Mouse (Mus musculus): Measurements from ENCODE around the gene Rala. TPM values are rescaled to one million over a fixed set of nuclear protein-coding genes. Genes with fewer than 3 reads are reported as not detected.
A peak's percentile ranks its signal among the peaks of the same experiment; 100 is the strongest.

Gene Rala
- polyA plus RNA-seq (2015; fragmentation: Nextera tagmentation; extraction: Ambion mirVana), result 214 and 239 TPM in 2 replicates

GRCm38 (mm10) chr13:17944078-17944917 is at the start of gene Rala:
Gene Rala, minus strand, starts transcription at chr13:17944239.
- ATAC-seq (ENCODE audit: low FRiP score), result peak; percentile 100
- H3K4me1 ChIP-seq, result peaks cover 28% of the 10 kb centered on the region
- H3K36me3 ChIP-seq, result no peaks in the 10 kb centered on the region
- H3K4me3 ChIP-seq (replicated peaks), result peak within 1 kb of the TSS; percentile 89
- no peaks in the 10 kb centered on the region for H3K9me3 ChIP-seq (replicated peaks)
- no peaks in the 10 kb centered on the region for H3K27me3 ChIP-seq (replicated peaks)
- peak within 1 kb of the TSS; percentile 93 for H3K9ac ChIP-seq (replicated peaks)
- peak within 1 kb of the TSS; percentile 67 for H3K4me2 ChIP-seq
- 9% methylated on average over 52 of the region's 69 CpGs for WGBS
- peak within 1 kb of the TSS; percentile 95 for H3K27ac ChIP-seq (replicated peaks)

DNA sequence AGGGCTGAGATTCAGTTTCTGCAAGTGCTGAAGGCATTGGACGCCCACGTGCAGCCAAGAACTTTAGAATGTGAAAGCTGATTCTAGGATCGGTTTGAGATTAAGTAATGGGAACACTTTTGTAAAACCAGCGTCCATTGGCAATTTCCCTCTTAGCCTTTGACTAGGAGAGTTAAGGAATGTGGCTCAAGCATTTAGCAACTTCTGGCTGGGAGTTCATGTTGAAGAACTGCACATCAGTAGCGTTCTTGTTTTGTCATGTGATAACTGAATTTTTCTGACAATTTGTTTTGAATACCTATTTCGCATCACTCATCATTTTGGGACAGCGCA is 49.4 kb upstream of the Rala start:
- H3K4me3 ChIP-seq (replicated peaks), result peak overlapping the region; percentile 70
- peak overlapping the region; percentile 74 for H3K9ac ChIP-seq (replicated peaks)
- H3K9me3 ChIP-seq (replicated peaks), result no peaks in the 10 kb centered on the region
- WGBS, result 37% methylated on average over 7 of the region's 7 CpGs
- ATAC-seq (ENCODE audit: low FRiP score), result no peak
- peaks cover 11% of the 10 kb centered on the region for H3K4me1 ChIP-seq
- peak overlapping the region; percentile 83 for H3K4me2 ChIP-seq
- H3K27me3 ChIP-seq (replicated peaks), result no peaks in the 10 kb centered on the region
- peak overlapping the region; percentile 84 for H3K27ac ChIP-seq (replicated peaks)
- 0 out of 2 replicates have a peak, but pooled peaks cover 2% of the 10 kb centered on the region for H3K36me3 ChIP-seq

GRCm38 (mm10) chr13:17992697-17993514 is 48.9 kb upstream of the Rala start, which contains the start of gene Yae1d1:
Gene Yae1d1, minus strand, starts transcription at chr13:17993349.
- WGBS, result under 1% methylated on average over 54 of the region's 54 CpGs

GRCm38 (mm10) chr13:17992009-17992408 is 48.0 kb upstream of the Rala start:
- Histone ChIP-seq H3K36me3 (peaks cover 10% of the 10 kb centered on the region), H3K27me3 (replicated peaks) (no peaks in the 10 kb centered on the region), H3K27ac (replicated peaks) (no peak overlapping the region), H3K4me1 (peaks cover 11% of the 10 kb centered on the region), H3K4me3 (replicated peaks) (no peak overlapping the region), H3K9me3 (replicated peaks) (no peaks in the 10 kb centered on the region), H3K4me2 (peak overlapping the region; percentile 83), H3K9ac (replicated peaks) (no peak overlapping the region; the same call in 1 of the 2 replicates)
- WGBS, result 90% methylated on average over 4 of the region's 4 CpGs
- ATAC-seq (ENCODE audit: low FRiP score), result no peak

More at GRCm38 (mm10) chr13:17992697-17993514, 48.9 kb upstream of the Rala start, which contains the start of gene Yae1d1:
- peaks cover 11% of the 10 kb centered on the region for H3K4me1 ChIP-seq
- H3K36me3 ChIP-seq, result peaks cover 2% of the 10 kb centered on the region; the same call in 1 of the 2 replicates
- peak; percentile 99 for ATAC-seq (ENCODE audit: low FRiP score)
- peak within 1 kb of the TSS; percentile 74 for H3K9ac ChIP-seq (replicated peaks)
- peak within 1 kb of the TSS; percentile 84 for H3K27ac ChIP-seq (replicated peaks)
- H3K27me3 ChIP-seq (replicated peaks), result no peaks in the 10 kb centered on the region
- H3K4me2 ChIP-seq, result peak within 1 kb of the TSS; percentile 83
- H3K9me3 ChIP-seq (replicated peaks), result no peaks in the 10 kb centered on the region
- peak within 1 kb of the TSS; percentile 70 for H3K4me3 ChIP-seq (replicated peaks)

GRCm38 (mm10) chr13:17983194-17983593 is 39.2 kb upstream of the Rala start:
- Histone ChIP-seq H3K27me3 (replicated peaks) (no peaks in the 10 kb centered on the region), H3K4me3 (replicated peaks) (no peak overlapping the region), H3K9ac (replicated peaks) (no peak overlapping the region), H3K27ac (replicated peaks) (no peak overlapping the region), H3K4me1 (no peaks in the 10 kb centered on the region), H3K9me3 (replicated peaks) (no peaks in the 10 kb centered on the region), H3K36me3 (peaks cover 34% of the 10 kb centered on the region), H3K4me2 (no peak overlapping the region)
- no peak for ATAC-seq (ENCODE audit: low FRiP score)
- WGBS, result 57% methylated on average over 4 of the region's 4 CpGs

DNA sequence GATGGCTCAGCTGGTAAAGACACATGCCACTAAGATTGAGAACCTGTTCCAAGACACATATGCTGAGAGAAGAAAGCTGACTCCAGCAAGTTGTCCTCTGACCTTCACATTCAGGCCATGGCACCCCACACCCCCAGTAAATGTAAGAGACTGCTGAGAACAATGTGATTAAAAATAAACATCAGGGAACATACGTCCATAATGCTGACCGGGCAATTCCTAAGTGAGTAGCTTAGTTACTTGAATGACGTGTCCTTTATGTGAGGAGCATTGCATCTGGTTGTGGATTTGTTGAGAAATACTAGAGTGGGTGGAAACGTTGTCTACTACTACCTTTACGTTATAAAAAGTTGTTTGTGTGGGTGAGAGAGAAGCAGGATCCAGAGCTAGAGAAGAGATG is 38.6 kb upstream of the Rala start:
- H3K36me3 ChIP-seq, result peaks cover 32% of the 10 kb centered on the region
- no peaks in the 10 kb centered on the region for H3K27me3 ChIP-seq (replicated peaks)
- H3K9me3 ChIP-seq (replicated peaks), result no peaks in the 10 kb centered on the region
- no peak overlapping the region for H3K4me3 ChIP-seq (replicated peaks)
- H3K27ac ChIP-seq (replicated peaks), result no peak overlapping the region
- WGBS, result 91% methylated on average over 5 of the region's 5 CpGs
- H3K4me1 ChIP-seq, result no peaks in the 10 kb centered on the region
- no peak for ATAC-seq (ENCODE audit: low FRiP score)
- no peak overlapping the region for H3K9ac ChIP-seq (replicated peaks)
- H3K4me2 ChIP-seq, result no peak overlapping the region

DNA sequence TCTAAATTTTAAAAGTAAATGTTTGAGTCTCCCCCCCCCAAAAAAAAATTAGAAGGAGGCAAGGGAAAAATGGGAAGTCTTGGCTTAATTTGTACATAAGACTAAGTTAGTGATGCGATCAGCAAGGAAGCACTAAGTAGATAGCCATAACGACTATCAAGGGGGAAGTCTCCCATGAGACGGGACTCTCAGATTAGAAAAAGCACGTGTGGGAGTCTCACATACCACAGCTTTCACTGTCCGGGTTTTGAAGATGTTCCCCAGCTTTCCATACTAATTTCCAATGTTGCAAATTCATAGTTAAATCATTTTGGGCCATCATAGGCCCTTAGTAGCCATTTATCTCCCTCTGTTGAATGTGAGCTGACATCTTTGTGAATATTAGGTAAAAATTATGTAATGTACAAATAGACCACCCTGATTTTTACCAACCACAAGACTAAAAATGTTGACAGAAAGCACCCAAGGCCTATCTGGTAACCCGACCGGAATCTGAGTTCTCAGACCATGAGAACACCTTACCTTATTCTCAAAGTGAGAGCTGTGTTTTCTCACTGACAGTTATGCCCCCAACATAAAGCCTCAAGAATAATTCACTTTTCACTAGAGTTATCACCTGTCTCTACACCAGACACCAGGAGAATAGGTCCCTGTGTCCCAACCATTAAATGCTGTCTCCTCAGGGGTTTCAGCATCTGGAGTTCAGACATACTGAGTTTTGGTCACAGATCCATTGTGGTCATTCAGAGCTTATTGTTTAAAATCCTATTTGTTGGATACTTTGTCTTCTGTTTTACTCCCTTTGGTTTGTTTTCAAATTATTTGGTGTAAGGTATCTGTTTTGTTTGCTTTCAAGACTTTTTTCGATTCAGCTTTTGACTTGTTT is 33.1 kb upstream of the Rala start:
- H3K36me3 ChIP-seq, result no peaks in the 10 kb centered on the region
- ATAC-seq (ENCODE audit: low FRiP score), result no peak
- H3K4me3 ChIP-seq (replicated peaks), result no peak overlapping the region
- no peaks in the 10 kb centered on the region for H3K27me3 ChIP-seq (replicated peaks)
- H3K9ac ChIP-seq (replicated peaks), result no peak overlapping the region
- 87% methylated on average over 8 of the region's 8 CpGs for WGBS
- no peaks in the 10 kb centered on the region for H3K4me1 ChIP-seq
- no peaks in the 10 kb centered on the region for H3K9me3 ChIP-seq (replicated peaks)
- H3K27ac ChIP-seq (replicated peaks), result no peak overlapping the region
- H3K4me2 ChIP-seq, result no peak overlapping the region

DNA sequence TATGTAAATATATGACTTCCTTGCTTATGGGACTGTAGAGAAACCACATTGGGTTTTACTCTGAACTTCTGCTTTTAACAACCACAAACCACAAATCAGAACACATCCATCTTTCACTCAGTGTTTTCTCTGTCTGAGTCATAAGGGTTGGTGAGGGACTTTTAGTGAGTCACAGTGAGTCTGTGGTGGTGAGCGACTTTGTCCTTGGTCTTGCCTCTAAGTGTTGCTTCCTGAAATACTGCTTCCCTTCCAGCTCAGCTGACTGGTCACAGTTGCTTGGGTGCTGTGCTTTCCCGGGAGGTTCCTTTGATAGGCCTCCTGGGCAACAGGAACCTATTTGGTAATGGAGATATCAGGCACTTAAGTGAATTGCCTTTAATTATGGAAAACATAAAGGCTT is 31.9 kb upstream of the Rala start:
- H3K4me2 ChIP-seq, result no peak overlapping the region
- no peaks in the 10 kb centered on the region for H3K4me1 ChIP-seq
- H3K4me3 ChIP-seq (replicated peaks), result no peak overlapping the region
- H3K27ac ChIP-seq (replicated peaks), result no peak overlapping the region
- H3K9me3 ChIP-seq (replicated peaks), result no peaks in the 10 kb centered on the region
- no peaks in the 10 kb centered on the region for H3K27me3 ChIP-seq (replicated peaks)
- no peak for ATAC-seq (ENCODE audit: low FRiP score)
- no peak overlapping the region for H3K9ac ChIP-seq (replicated peaks)
- H3K36me3 ChIP-seq, result no peaks in the 10 kb centered on the region
- 38% methylated on average over 2 of the region's 2 CpGs for WGBS

DNA sequence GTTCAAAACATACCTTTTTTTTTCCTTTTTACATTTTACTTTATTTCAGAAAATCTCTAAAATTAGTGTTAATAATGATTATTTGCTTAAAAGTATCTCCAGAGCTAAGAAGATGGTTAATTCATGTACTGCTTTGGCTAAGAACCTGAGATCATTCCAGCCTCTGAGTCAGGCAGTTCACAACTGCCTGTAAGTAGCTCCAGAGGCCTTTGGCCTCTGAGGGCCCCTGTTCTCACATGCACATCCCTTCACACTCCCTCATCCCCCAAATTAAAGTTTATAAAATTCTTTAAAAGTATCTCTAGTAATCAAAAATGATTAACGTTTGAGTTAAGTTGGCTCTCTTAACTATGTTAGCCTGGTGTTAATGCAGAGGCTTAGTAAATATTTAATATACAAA is 31.4 kb upstream of the Rala start:
- WGBS, result 84% methylated on average over 1 of the region's 1 CpGs
- no peak overlapping the region for H3K27ac ChIP-seq (replicated peaks)
- no peak overlapping the region for H3K4me3 ChIP-seq (replicated peaks)
- H3K36me3 ChIP-seq, result no peaks in the 10 kb centered on the region
- H3K9me3 ChIP-seq (replicated peaks), result no peaks in the 10 kb centered on the region
- H3K4me1 ChIP-seq, result no peaks in the 10 kb centered on the region
- no peak overlapping the region for H3K9ac ChIP-seq (replicated peaks)
- no peak overlapping the region for H3K4me2 ChIP-seq
- H3K27me3 ChIP-seq (replicated peaks), result no peaks in the 10 kb centered on the region
- ATAC-seq (ENCODE audit: low FRiP score), result no peak

DNA sequence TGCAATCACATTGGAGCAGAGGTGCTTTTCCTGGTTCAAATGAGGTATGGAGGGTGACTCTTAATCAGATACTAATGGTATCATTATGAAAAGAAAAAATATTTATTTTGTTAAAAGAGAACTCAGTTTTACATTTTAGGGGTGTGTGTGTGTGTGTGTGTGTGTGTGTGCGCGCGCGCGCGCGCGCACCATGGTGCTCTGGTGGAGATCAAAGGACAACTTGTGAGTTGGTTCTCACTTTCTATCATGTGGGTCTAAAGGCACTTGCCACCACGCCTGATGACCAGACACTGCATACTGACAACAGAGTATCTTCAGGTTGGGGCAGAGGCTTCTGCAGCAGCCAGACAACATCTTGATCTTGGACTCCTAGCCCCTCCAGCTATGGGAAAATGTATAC is 30.7 kb upstream of the Rala start:
- no peaks in the 10 kb centered on the region for H3K9me3 ChIP-seq (replicated peaks)
- no peak for ATAC-seq (ENCODE audit: low FRiP score)
- no peaks in the 10 kb centered on the region for H3K27me3 ChIP-seq (replicated peaks)
- no peak overlapping the region for H3K4me3 ChIP-seq (replicated peaks)
- H3K36me3 ChIP-seq, result no peaks in the 10 kb centered on the region
- H3K9ac ChIP-seq (replicated peaks), result no peak overlapping the region
- H3K27ac ChIP-seq (replicated peaks), result no peak overlapping the region
- no peaks in the 10 kb centered on the region for H3K4me1 ChIP-seq
- H3K4me2 ChIP-seq, result no peak overlapping the region
- 94% methylated on average over 9 of the region's 9 CpGs for WGBS

DNA sequence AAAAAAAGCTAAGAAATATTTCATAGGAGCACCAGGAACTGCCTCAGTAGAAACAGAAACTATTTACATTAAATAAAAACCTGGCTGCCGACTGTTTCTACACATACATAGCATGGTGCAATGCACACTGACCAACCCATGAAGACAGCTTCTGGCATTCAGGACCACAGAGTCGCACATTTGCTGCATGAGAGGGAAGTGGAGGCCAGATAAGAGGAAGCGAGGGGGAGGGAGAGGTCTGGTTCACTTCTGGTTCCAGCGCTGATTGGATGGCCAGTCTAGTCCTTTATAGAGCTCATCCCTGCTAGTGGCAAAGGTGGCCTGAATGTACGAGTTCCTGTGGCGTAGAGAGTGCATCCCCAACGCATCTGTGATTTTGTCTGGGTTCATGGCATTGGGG is 16.6 kb upstream of the Rala start:
- no peaks in the 10 kb centered on the region for H3K27me3 ChIP-seq (replicated peaks)
- H3K9ac ChIP-seq (replicated peaks), result no peak overlapping the region
- no peak overlapping the region for H3K4me3 ChIP-seq (replicated peaks)
- H3K4me1 ChIP-seq, result no peaks in the 10 kb centered on the region
- 93% methylated on average over 7 of the region's 7 CpGs for WGBS
- no peak for ATAC-seq (ENCODE audit: low FRiP score)
- H3K36me3 ChIP-seq, result no peaks in the 10 kb centered on the region
- no peak overlapping the region for H3K4me2 ChIP-seq
- no peak overlapping the region for H3K27ac ChIP-seq (replicated peaks)
- no peaks in the 10 kb centered on the region for H3K9me3 ChIP-seq (replicated peaks)

Data from neural tube, embryonic 15.5 days (tissue).